Comparison of ENCODE assay signal across 21 mouse cellular contexts in the genomic region with DNA sequence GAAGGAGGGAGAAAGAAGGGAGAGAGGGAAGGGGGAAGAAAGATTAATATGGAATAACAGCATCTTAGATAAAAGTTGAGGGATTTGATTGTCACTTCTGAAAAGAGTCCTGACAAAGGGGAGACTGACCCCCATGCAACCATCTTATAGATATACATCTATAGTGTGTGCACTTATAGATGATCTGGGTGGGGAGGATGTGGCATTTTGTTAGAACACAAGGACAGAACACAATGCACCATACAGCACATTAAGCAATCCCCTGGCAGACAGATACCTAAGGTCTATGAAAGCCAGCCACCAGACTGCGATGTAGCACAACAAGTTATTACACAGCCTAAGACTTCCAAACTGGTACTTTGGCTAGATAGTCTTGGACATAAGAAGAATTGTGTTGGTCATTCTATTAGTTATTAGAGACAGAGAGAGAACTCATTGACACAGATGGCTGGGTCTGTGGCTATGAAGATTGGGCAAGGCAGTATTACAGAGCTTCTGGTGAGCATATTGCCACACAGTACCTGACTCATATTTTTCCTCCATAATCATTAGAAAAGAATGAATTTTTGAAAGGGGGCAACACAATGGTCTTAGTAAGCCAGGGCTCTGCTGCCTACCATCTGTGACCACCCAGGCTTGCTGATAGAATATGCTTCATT.
DNase-seq lines count a peak whose midpoint lies in the region; ATAC-seq lines count a peak whose summit lies in the region.
"Had no signal": no experiment of that assay in that cellular context is flagged by ENCODE, and none has a peak within 500 bp of the region (broad histone marks: within the 10 kb centered on the region; RNA-seq: fewer than 3 reads in every experiment).

No protein-coding gene starts in this region.

- DNase-seq in heart, adult 11 months = peak; percentile 72
- DNase-seq in heart, adult 8-10 months (ENCODE audit: low spot score) = no peak
- DNase-seq in 416B (ENCODE audit: low read depth) (peak; percentile 63), adipocyte (ENCODE audit: low spot score) (no peak)
- peak; percentile 29 for DNase-seq in induced T-regulatory cell, adult 2 months (ENCODE audit: low read depth)
- DNase-seq in cerebellum, adult 18-20 months = no peak
- no peak for DNase-seq in testis, postnatal 14 days (ENCODE audit: low spot score)
- DNase-seq: adrenal gland, postnatal 10 days; cerebellum, adult 11-12 months; cerebellum, adult 9-11 months; cerebellum, postnatal 36 days; forebrain, postnatal 0 days; gastrocnemius, adult 2 months; gastrocnemius, postnatal 25 days; heart, postnatal 10 days; heart, postnatal 4 days; kidney, adult 18-20 months had no signal

- ATAC-seq in common myeloid progenitor, adult 5-6 weeks (replicated peaks; ENCODE audit: low read depth, poor library complexity, severe bottlenecking) = peak; percentile 50; the same call in 1 of the 2 replicates
- ATAC-seq: forebrain, embryonic 13.5 days; forebrain, postnatal 0 days; hindbrain, embryonic 16.5 days; intestine, embryonic 15.5 days had no signal

Comparison
In these comparisons a context has a peak if more than half of its experiments do, and no peak if none do; other contexts are left out.
1. DNase-seq: peak in heart, adult 11 months (single experiment), 416B (single experiment) and induced T-regulatory cell, adult 2 months (single experiment); none in heart, adult 8-10 months (single experiment), cerebellum, adult 18-20 months (0 of 2), testis, postnatal 14 days (single experiment) and adipocyte (single experiment).